Mouse (Mus musculus) C2C12 (cell line): ENCODE measurements at regions not wholly inside any gene's neighbourhood (a gene's known extent, or its start where the extent isn't known, plus 50 kb on each side); places are given as distances from the start of the nearest gene placed in this dataset.

Experiments used
- CEBPB ChIP-seq: IDR thresholded peaks from one replicate; pipeline ENCODE4 v1.6.1; 2011; ENCODE audit warnings: low read depth, mild to moderate bottlenecking, control low read depth, moderate library complexity
- CTCF ChIP-seq: IDR thresholded peaks from one replicate; pipeline ENCODE4 v1.5.1; 2011; ENCODE audit not compliant: control insufficient read depth, insufficient read depth, insufficient read length
- MAX ChIP-seq: IDR thresholded peaks from one replicate; pipeline ENCODE4 v1.6.1; 2011; ENCODE audit warnings: mild to moderate bottlenecking, control low read depth
- USF1 ChIP-seq: IDR thresholded peaks from one replicate; pipeline ENCODE4 v1.6.1; 2011; ENCODE audit warnings: low read depth, mild to moderate bottlenecking, control low read depth, moderate library complexity

DNA sequence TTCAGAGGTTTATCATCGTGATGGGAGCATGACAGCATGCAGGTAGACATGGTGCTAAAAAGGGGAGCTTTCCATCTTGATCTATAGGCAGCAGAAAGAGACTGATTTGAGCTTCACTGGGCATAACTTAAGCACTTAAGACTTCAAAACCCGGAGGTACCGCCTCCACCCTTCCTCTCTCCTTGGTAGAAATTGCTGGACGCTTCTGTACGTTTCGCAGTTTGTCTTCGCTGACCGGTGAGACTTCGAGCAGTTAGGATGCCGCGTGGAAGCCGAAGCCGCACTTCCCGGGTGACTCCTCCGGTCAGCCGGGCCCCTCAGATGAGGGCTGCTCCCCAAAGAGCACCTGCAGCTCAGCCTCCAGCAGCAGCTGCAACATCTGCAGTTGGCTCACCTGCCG lies 65.2 kb upstream of the Akirin2 start:
- TF ChIP-seq CTCF = no peak
- TF ChIP-seq MAX = no peak
- no peak for TF ChIP-seq USF1
- TF ChIP-seq CEBPB = no peak
